Mouse (Mus musculus): ENCODE data around the gene Elovl6. TPM values are rescaled to one million over a fixed set of nuclear protein-coding genes. Genes with fewer than 3 reads are reported as not detected.

Elovl6 gene
- polyA plus RNA-seq, 1 experiment from 2014 or later = 46.6 TPM

DNA sequence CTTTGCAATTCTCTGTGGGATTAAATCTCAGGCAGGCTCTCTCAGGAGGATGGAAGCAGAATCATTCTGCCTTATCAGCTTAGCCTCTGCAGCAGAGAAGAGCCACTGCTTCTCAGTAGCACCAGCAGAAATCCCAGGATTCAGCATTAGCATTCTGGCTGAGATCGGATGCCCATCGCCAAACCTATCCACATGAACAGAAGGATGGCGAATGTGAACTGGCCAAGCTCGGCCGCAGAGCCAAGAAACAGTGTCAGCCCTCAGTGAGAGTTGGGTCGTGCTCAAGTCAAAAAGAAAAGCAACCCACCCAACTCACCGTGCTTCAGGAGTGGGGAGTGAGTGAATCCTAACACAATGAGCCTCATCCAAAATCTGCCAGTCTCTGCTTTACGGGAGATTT, 119.6 kb downstream of the Elovl6 start:
- Histone ChIP-seq H3K4me1 (peaks cover 14% of the 10 kb centered on the region), H3K9me3 (replicated peaks) (no peaks in the 10 kb centered on the region), H3K4me2 (no peak overlapping the region), H3K4me3 (replicated peaks) (no peak overlapping the region), H3K36me3 (no peaks in the 10 kb centered on the region), H3K9ac (no peak overlapping the region), H3K27ac (no peak overlapping the region), H3K27me3 (0 out of 2 replicates have a peak, but pooled peaks cover 2% of the 10 kb centered on the region)
- ATAC-seq (replicated peaks; ENCODE audit: low FRiP score) = no peak
- 94% methylated on average over 8 of the region's 8 CpGs for WGBS

DNA sequence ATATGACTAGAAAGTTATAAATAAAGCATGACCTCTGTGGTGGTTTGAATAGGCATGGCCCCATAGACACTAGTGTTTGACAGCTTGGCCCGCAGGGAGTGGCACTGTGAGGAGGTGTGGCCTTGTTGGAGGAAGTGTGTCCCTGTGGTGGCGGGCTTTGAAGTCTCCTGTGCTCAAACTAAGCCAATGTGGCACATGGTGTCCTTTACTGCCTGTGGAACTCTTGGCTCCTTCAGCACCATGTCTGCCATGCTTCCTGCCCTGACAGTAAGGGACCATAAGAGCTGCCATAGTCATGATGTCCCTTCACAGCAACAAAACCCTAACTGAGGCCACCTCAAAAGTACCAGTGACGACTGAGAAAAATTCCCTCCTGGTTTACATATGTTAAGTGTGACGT, 120.3 kb downstream of the Elovl6 start:
- Histone ChIP-seq H3K4me2 (no peak overlapping the region), H3K9ac (no peak overlapping the region), H3K27ac (no peak overlapping the region), H3K4me1 (peaks cover 9% of the 10 kb centered on the region), H3K4me3 (replicated peaks) (no peak overlapping the region), H3K27me3 (0 out of 2 replicates have a peak, but pooled peaks cover 2% of the 10 kb centered on the region), H3K36me3 (no peaks in the 10 kb centered on the region), H3K9me3 (replicated peaks) (no peaks in the 10 kb centered on the region)
- no peak for ATAC-seq (replicated peaks; ENCODE audit: low FRiP score)
- 82% methylated on average over 4 of the region's 4 CpGs for WGBS

DNA sequence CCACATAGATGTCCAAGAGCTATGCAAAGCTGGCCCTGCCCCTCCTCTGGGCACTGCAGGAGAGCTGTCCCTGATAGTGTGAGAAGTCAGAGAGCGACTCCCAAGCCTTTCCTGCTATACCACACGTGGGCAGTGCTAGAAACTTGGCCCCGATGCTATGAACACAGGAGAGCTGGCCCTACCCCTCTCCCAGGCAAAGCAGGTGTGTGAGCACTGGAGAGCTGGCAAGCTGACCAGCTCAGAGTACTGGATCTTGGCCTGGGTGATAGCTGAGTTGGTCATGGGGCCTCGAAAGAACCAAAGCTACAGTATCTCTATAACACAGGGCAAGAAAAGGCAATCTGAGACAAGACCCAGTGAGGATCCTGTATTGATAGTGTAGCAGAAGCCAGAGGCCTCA, 124.4 kb downstream of the Elovl6 start:
- Histone ChIP-seq H3K4me2 (no peak overlapping the region), H3K9me3 (replicated peaks) (no peaks in the 10 kb centered on the region), H3K27ac (no peak overlapping the region), H3K4me1 (no peaks in the 10 kb centered on the region), H3K36me3 (no peaks in the 10 kb centered on the region), H3K27me3 (no peaks in the 10 kb centered on the region), H3K9ac (no peak overlapping the region), H3K4me3 (replicated peaks) (no peak overlapping the region)
- ATAC-seq (replicated peaks; ENCODE audit: low FRiP score) = no peak
- WGBS = 81% methylated on average over 4 of the region's 4 CpGs

DNA sequence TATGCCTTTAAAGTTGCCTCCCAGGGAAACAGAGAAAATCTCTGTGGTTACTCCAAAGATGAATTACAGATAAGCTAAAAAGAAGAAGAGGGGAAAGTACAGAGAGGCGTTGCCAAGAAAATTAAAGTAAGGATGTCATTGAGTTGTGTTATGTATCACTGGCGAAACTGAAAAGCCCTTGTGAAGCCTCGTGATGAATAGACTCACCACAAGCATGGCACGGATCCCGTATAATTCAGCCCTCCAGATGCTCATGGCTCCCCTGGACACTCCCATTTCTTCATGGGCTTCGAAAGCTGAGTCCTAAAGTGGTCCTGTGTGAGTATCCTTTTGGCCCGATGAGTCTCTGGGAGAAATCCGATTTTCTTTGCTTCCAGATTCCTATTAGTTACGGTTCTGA, 125.1 kb downstream of the Elovl6 start:
- Histone ChIP-seq H3K4me2 (no peak overlapping the region), H3K4me3 (replicated peaks) (no peak overlapping the region)
- 87% methylated on average over 9 of the region's 9 CpGs for WGBS

DNA sequence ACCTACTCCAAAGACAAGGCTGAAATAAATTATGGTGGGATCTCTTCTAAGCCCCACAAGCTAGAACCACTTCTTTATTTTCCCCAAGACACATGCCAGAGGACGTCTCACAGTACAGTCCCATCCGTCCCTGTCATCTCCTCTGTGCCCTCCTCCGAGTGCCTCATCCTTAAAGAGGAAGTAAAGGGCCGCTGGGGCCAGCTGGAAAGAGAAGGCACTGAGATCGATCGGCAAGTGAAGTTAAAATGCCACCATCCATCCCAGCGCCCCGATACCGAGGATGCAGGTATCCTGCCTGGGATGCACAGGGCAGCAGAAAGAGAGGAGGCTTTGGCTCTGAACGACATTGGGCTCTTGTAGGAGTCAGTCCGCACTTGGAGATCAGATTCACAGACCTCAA, 125.6 kb downstream of the Elovl6 start:
- ATAC-seq (replicated peaks; ENCODE audit: low FRiP score) = no peak

More for the DNA sequence above, 125.1 kb downstream of the Elovl6 start:
- no peak for ATAC-seq (replicated peaks; ENCODE audit: low FRiP score)
- Histone ChIP-seq H3K27ac (no peak overlapping the region), H3K36me3 (no peaks in the 10 kb centered on the region), H3K27me3 (no peaks in the 10 kb centered on the region), H3K9ac (no peak overlapping the region), H3K9me3 (replicated peaks) (no peaks in the 10 kb centered on the region), H3K4me1 (no peaks in the 10 kb centered on the region)

DNA sequence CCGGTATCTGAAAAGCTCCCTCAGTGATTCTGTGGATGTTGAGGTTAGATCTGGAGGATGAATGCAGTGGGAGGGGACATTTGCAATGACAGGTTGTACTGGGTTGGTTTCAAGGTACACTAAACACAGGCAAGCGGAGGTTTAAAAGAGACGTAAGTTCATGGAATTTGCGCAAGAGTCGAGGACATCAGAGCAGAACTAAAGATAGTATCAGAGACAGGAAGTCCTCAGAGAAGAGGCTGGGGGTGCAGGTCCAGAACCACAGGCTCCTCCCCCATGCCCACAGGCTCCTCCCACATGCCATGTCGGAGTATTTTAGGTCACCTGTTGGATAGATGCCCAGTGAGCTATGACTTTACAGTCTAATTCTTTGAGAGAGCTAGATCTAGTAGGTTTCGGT, 126.6 kb downstream of the Elovl6 start:
- H3K4me1 ChIP-seq = no peaks in the 10 kb centered on the region
- H3K36me3 ChIP-seq = no peaks in the 10 kb centered on the region
- no peaks in the 10 kb centered on the region for H3K9me3 ChIP-seq (replicated peaks)
- no peak for ATAC-seq (replicated peaks; ENCODE audit: low FRiP score)
- no peak overlapping the region for H3K4me2 ChIP-seq
- H3K27me3 ChIP-seq = no peaks in the 10 kb centered on the region
- no peak overlapping the region for H3K4me3 ChIP-seq (replicated peaks)
- 86% methylated on average over 7 of the region's 7 CpGs for WGBS
- no peak overlapping the region for H3K9ac ChIP-seq
- no peak overlapping the region for H3K27ac ChIP-seq

More for the DNA sequence above, 125.6 kb downstream of the Elovl6 start:
- no peak overlapping the region for H3K4me2 ChIP-seq
- H3K4me3 ChIP-seq (replicated peaks) = no peak overlapping the region
- no peaks in the 10 kb centered on the region for H3K27me3 ChIP-seq
- no peak overlapping the region for H3K27ac ChIP-seq
- H3K4me1 ChIP-seq = no peaks in the 10 kb centered on the region
- H3K9me3 ChIP-seq (replicated peaks) = no peaks in the 10 kb centered on the region
- no peaks in the 10 kb centered on the region for H3K36me3 ChIP-seq
- WGBS = 85% methylated on average over 11 of the region's 11 CpGs
- no peak overlapping the region for H3K9ac ChIP-seq

DNA sequence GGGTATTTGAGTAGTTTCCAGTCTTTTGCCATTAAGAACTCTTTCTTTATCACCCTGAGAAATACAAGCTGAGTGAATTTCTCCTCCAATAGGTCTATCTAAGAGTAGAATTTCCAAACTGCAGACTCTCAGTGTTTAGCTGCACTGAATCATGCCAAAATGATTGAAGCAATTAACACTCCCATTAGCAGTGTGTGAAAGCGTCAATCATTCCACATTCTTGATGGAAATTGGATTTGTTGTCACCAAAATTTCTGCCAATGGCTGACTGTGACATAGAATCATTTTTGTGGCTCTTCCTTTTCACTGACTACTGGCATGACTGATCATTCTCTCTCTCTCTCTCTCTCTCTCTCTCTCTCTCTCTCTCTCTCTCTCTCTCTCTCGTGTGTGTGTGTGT, 131.8 kb downstream of the Elovl6 start:
- Histone ChIP-seq H3K27ac (no peak overlapping the region), H3K36me3 (no peaks in the 10 kb centered on the region), H3K27me3 (no peaks in the 10 kb centered on the region), H3K4me2 (no peak overlapping the region), H3K4me3 (replicated peaks) (no peak overlapping the region), H3K9me3 (replicated peaks) (no peaks in the 10 kb centered on the region), H3K4me1 (no peaks in the 10 kb centered on the region), H3K9ac (no peak overlapping the region)
- WGBS = 68% methylated on average over 2 of the region's 2 CpGs
- no peak for ATAC-seq (replicated peaks; ENCODE audit: low FRiP score)

DNA sequence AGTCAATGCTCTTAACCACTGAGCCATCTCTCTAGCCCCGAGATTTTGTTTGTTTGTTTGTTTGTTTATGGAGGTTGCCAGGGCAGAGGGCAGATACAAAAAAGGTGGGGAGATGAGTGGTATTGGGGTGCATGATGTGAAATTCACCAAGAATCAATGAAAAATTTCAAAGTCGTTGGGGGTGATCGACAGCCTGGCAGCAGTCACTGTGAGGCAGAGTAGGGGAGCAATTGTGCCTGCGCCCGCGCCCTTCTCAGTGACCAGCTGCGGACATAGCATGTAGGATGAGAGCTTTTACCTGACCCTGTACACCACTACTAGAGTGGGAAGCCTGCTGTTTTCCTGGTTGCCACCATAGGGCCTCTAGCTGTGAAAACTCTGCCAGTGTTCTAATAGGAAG, 143.8 kb downstream of the Elovl6 start:
- Histone ChIP-seq H3K36me3 (no peaks in the 10 kb centered on the region), H3K4me3 (replicated peaks) (no peak overlapping the region), H3K27ac (no peak overlapping the region), H3K27me3 (no peaks in the 10 kb centered on the region), H3K9ac (no peak overlapping the region), H3K9me3 (replicated peaks) (no peaks in the 10 kb centered on the region), H3K4me1 (0 out of 2 replicates have a peak, but pooled peaks cover 7% of the 10 kb centered on the region), H3K4me2 (no peak overlapping the region)
- WGBS = 90% methylated on average over 7 of the region's 7 CpGs
- no peak for ATAC-seq (replicated peaks; ENCODE audit: low FRiP score)

DNA sequence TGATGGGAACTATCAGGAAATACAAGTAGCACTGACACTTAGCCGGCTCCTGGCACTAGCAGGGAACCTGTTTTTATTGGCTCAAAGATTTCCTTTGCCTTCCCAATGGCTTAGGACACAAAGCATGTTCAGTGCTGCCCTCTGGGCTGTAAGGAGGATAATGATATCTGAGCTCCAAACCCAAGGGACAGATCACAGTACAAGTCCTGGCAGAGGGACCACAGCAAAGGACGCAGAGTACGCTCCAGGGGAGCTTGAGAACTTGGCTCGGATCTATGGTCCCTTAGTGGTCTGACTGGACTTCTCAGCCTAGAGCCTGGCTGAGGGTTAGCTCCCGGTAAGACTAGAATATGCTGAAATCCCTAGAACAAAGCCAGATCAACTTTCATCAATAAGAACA, 148.1 kb downstream of the Elovl6 start:
- Histone ChIP-seq H3K27me3 (no peaks in the 10 kb centered on the region), H3K9ac (no peak overlapping the region), H3K4me3 (replicated peaks) (no peak overlapping the region), H3K4me2 (no peak overlapping the region), H3K4me1 (0 out of 2 replicates have a peak, but pooled peaks cover 7% of the 10 kb centered on the region), H3K36me3 (no peaks in the 10 kb centered on the region), H3K9me3 (replicated peaks) (no peaks in the 10 kb centered on the region), H3K27ac (no peak overlapping the region)
- 48% methylated on average over 5 of the region's 5 CpGs for WGBS
- ATAC-seq (replicated peaks; ENCODE audit: low FRiP score) = no peak; the same call in 1 of the 2 replicates

DNA sequence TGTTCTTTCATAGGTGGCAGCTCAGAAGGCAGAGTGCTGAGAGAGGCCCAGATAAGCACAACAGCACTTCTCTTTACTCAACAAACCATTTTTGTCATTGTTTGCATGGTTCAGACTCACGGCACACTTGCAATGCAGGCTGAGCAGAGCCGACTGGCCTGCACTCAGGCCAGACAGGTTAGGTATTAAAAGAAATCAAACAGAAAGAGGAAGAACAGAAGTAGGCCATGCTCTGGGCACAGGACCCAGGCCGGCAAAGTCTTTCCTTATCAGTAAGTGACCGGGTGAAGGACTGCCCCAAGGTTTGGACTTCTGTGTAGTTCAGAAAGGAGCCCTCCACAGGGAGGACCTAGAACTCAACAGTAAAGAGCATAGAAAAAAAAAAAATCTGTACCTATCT, 149.7 kb downstream of the Elovl6 start:
- Histone ChIP-seq H3K9ac (no peak overlapping the region), H3K4me1 (peaks cover 10% of the 10 kb centered on the region; the same call in 1 of the 2 replicates), H3K27me3 (no peaks in the 10 kb centered on the region), H3K4me2 (no peak overlapping the region), H3K27ac (no peak overlapping the region), H3K36me3 (no peaks in the 10 kb centered on the region), H3K4me3 (replicated peaks) (no peak overlapping the region), H3K9me3 (replicated peaks) (no peaks in the 10 kb centered on the region)
- WGBS = 81% methylated on average over 4 of the region's 4 CpGs
- ATAC-seq (replicated peaks; ENCODE audit: low FRiP score) = no peak

DNA sequence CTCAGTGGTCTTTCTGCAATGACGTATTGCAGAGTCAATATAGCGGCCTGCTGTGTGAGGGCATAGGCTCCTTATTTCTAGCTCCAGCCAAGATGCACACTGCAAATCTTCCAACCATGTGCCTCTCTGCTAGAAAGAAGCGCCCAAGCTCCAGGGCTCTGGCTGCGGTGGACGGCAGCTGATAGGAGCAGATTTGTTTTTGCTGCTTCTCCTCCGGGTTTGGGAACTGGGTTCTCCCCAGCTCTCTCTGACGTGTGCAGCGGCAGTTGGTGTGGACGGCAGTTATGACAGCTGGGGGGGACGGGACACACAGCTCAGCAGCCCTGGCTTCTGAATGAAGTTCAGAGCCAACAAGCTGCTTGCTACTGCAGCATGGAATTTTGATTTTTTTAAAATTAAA, 150.2 kb downstream of the Elovl6 start:
- Histone ChIP-seq H3K27ac (no peak overlapping the region), H3K4me1 (peaks cover 10% of the 10 kb centered on the region; the same call in 1 of the 2 replicates), H3K4me3 (replicated peaks) (no peak overlapping the region), H3K9ac (no peak overlapping the region), H3K4me2 (no peak overlapping the region), H3K9me3 (replicated peaks) (no peaks in the 10 kb centered on the region), H3K27me3 (no peaks in the 10 kb centered on the region), H3K36me3 (no peaks in the 10 kb centered on the region)
- 64% methylated on average over 10 of the region's 10 CpGs for WGBS
- no peak for ATAC-seq (replicated peaks; ENCODE audit: low FRiP score)

DNA sequence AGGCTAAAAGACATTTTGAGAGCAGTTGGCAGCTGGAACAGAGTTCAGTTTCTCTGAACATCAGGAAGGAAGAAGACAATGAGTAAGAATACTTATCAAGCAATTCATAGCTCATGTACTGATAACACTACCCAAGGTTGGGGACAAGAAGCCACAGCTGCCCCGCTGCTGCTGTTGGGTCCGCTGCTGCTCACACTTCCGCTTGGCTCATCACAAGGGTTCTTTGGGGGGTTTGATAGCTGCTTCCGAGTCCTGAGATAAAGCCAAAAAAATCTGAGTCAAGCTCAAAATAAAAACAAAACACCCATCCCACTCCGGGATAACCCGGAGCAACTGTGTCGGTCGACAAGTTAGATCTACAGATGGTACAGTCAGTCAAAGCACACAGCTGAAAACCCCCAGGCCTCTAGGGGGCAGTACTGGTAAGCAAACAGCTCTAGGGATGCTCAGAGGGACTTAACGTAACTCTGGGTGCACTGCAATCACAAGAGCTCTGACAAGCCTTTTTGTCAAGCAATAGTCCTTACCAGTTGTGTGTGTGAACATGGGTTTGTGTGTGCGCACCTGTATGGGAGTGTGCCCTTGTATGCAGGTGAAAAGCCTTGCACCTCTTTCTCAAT, 151.0 kb downstream of the Elovl6 start:
- Histone ChIP-seq H3K9me3 (replicated peaks) (no peaks in the 10 kb centered on the region), H3K27ac (no peak overlapping the region), H3K9ac (no peak overlapping the region), H3K36me3 (no peaks in the 10 kb centered on the region), H3K27me3 (no peaks in the 10 kb centered on the region), H3K4me3 (replicated peaks) (no peak overlapping the region), H3K4me2 (no peak overlapping the region), H3K4me1 (peaks cover 15% of the 10 kb centered on the region; the same call in 1 of the 2 replicates)
- no peak for ATAC-seq (replicated peaks; ENCODE audit: low FRiP score)
- 91% methylated on average over 10 of the region's 10 CpGs for WGBS

DNA sequence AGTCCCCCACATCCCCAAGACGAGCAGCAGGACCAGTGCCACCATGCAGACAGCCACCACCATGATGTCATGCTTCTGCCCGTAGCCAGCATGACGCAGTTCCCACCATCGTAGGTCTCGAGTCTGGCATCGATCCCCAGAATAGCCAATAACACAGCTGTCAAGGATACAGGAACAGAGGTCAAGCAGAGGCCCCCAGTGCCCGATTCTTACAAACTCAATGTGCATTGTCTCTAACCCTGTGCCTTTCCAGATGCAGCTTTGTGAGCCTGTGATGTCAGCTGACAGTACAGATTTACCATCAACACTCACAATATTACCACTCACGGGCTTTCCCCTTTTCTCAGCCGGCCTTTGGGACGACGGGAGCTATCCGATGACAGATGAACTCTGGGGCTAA, 154.0 kb downstream of the Elovl6 start:
- Histone ChIP-seq H3K27ac (no peak overlapping the region), H3K27me3 (no peaks in the 10 kb centered on the region), H3K4me1 (peaks cover 14% of the 10 kb centered on the region; the same call in 1 of the 2 replicates), H3K4me2 (no peak overlapping the region), H3K9me3 (replicated peaks) (no peaks in the 10 kb centered on the region), H3K4me3 (replicated peaks) (no peak overlapping the region), H3K36me3 (no peaks in the 10 kb centered on the region), H3K9ac (no peak overlapping the region)
- ATAC-seq (replicated peaks; ENCODE audit: low FRiP score) = no peak
- 75% methylated on average over 12 of the region's 12 CpGs for WGBS

Measured in kidney, embryonic 15.5 days (tissue).